Mouse (Mus musculus) brain, embryonic 14.5 days (tissue): ENCODE measurements around the gene Pitpnm1. TPM values are rescaled to one million over a fixed set of nuclear protein-coding genes. Genes with fewer than 3 reads are reported as not detected.

ENCODE experiments used
- DNase-seq: peaks from one replicate; pipeline ENCODE4 v3.0.0-alpha.2; 2011; ENCODE audit warnings: low read depth
- CTCF ChIP-seq: fragments of 200-500 bp; IDR thresholded peaks from 2 replicates; pipeline ENCODE4 v1.5.1; 2012; ENCODE audit warnings: inconsistent platforms, mild to moderate bottlenecking, moderate library complexity, borderline replicate concordance; ENCODE audit not compliant: insufficient read depth, insufficient read length; ENCODE audit errors: extremely low read depth
- POLR2A ChIP-seq: fragments of 200-500 bp; IDR thresholded peaks from 2 replicates; pipeline ENCODE4 v1.6.1; 2012; ENCODE audit warnings: mild to moderate bottlenecking, inconsistent platforms, borderline replicate concordance; ENCODE audit not compliant: poor library complexity, insufficient read depth, insufficient read length, severe bottlenecking; ENCODE audit errors: extremely low read depth
- polyA plus RNA-seq: library from polyadenylated mRNA; depleted of rRNA; stranded (reverse); fragments of >200 nt; gene quantifications from 2 replicates; pipeline ENCODE4 v1.2.3, GENCODE M21; 2012

The Pitpnm1 gene
- polyA plus RNA-seq, 1 experiment, result 158 TPM

- no peak for DNase-seq
These were observed 45.0 kb downstream of the Pitpnm1 start for GRCm38 (mm10) chr19:4144550-4145498.

GRCm38 (mm10) chr19:4145936-4146335, 46.1 kb downstream of the Pitpnm1 start:
- DNase-seq, result no peak
- TF ChIP-seq CTCF (no peak), POLR2A (no peak)

More at GRCm38 (mm10) chr19:4144550-4145498, 45.0 kb downstream of the Pitpnm1 start:
- TF ChIP-seq CTCF (no peak), POLR2A (no peak)

GRCm38 (mm10) chr19:4146366-4147021, 46.7 kb downstream of the Pitpnm1 start:
- no peak for DNase-seq
- TF ChIP-seq POLR2A, result no peak
- no peak for TF ChIP-seq CTCF

DNA sequence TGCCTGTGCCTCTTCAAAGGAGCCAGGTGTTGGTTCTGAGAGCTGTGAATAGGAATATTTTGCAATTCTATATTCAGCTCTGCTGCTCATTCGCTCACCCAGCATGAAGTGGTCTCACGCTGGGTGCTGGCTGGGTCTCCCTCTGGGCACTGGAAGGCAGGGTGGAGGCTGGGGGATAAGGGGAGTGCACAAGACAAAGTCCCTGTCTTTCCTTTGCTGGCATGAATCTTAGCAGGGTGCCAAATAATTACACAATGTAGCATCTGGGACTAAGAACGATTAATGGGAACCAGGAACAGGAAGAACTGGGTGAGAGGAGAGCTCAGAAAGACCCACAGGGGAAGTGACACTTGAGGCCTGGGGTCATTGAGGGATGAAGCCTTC, 47.2 kb downstream of the Pitpnm1 start:
- TF ChIP-seq CTCF (no peak), POLR2A (no peak)
- DNase-seq, result no peak

- DNase-seq, result no peak
- no peak for TF ChIP-seq CTCF
These were observed 48.1 kb downstream of the Pitpnm1 start for GRCm38 (mm10) chr19:4147782-4148490.

GRCm38 (mm10) chr19:4148491-4148806, 48.7 kb downstream of the Pitpnm1 start, which contains the start of gene Coro1b:
TSS of gene Coro1b (plus strand) at chr19:4148619.
- TF ChIP-seq POLR2A, result peak; percentile 44; the same call in 1 of the 2 replicates
- no peak for TF ChIP-seq CTCF
- peak; percentile 96 for DNase-seq

DNA sequence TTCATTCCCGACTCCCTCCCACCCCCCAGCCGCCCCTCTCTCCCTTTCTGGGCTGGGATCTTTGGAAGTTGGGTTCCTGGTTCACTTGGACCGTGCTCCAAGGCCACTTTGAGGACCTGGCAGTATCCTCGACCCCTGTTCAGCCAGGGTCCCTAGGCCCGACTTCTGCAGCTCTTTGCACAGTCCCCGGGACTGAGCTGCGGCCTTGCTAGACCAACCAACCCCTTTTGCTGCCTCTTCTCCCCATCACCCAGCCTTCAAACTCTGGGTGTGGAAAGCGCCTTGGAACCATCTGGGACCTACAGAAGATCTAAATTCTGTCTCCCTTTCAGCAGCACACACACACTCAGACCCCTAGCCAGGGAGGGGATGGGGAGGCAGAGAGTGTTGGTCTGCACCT, 49.0 kb downstream of the Pitpnm1 start:
- TF ChIP-seq POLR2A, result no peak
- no peak for TF ChIP-seq CTCF
- no peak for DNase-seq

DNA sequence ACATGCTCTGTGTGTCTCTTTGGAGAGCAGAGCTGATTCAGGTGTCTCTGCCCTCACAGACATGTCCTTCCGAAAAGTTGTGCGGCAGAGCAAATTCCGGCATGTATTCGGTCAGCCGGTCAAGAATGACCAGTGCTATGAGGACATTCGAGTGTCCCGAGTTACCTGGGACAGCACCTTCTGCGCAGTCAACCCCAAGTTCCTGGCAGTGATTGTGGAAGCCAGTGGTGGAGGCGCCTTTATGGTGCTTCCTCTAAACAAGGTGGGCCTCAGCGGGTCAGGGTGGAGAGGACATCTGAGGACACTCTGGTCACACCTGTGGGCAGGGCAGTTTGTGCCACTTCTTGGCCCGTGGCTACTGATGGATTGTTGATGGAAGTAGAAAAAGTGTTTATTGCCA, 49.5 kb downstream of the Pitpnm1 start:
- TF ChIP-seq POLR2A, result no peak
- no peak for TF ChIP-seq CTCF
- DNase-seq, result no peak

DNA sequence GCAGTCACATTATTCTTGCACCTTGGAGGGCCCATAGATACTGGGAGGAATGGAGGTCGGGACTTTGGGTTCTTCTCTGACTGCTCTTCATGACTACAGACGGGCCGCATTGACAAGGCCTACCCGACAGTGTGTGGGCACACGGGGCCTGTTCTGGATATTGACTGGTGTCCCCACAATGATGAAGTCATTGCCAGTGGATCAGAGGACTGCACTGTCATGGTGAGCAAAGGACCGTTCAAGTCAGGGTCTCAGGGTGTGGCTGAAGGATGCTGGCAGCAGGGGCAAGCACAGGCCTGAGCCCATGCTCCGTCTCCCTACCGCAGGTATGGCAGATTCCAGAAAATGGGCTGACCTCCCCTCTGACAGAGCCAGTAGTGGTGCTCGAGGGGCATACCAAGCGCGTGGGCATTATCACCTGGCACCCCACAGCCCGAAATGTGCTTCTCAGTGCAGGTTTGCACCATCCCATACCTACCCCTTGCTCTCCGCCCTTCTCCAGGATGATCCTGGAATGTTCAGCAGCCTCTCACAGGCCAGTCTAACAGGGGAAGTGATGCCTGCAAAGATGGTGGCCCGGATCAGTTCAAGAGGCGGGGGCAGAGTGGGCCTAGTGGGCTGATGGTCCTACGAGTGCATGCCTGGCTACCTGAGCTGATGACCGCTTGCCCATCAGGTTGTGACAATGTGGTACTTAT, 50.1 kb downstream of the Pitpnm1 start:
- no peak for DNase-seq
- TF ChIP-seq POLR2A, result no peak
- TF ChIP-seq CTCF, result no peak

DNA sequence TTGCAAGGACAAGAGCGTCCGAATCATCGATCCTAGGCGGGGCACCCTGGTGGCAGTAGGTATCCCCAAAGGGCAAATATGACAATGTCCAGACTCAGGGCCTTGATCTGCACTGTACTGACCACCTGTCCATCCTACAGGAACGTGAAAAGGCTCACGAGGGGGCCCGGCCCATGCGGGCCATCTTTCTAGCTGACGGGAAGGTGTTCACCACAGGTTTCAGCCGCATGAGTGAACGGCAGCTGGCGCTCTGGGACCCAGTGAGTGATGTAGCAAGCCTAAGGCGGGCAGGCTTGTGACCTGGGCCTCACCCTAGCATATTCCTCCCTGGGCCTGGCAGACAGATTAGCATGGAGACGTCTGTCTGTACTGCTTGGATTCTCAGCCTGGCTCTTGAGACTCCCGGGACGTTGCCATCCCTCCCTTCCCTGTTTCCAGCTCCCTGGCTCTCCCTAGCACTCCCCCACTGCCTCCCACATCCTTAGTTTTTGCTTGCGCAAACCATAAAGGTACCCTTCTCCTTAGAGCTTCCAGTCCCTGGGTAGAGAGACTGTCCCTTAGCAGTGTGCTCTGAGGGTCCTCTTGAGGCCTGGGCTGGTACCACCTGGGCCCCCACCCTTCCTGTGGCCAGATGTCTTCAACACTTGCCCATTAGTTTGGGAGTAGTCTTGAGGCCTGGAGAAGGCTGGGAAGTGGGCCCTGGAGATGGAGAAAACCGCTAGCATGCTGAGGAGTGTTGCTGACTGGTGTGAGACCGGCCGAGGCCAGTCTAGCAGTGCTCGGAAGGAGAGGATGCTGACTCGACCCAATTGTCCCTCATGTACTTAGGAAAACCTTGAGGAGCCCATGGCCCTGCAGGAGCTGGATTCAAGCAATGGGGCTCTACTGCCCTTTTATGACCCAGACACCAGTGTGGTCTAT, 51.0 kb downstream of the Pitpnm1 start:
- TF ChIP-seq CTCF (no peak), POLR2A (no peak)
- no peak for DNase-seq

- TF ChIP-seq POLR2A (no peak), CTCF (no peak)
- DNase-seq, result no peak
These were observed 51.7 kb downstream of the Pitpnm1 start for GRCm38 (mm10) chr19:4151488-4151860.
